Mouse (Mus musculus) frontal cortex, adult 2 months (tissue): ENCODE data around the gene Pde10a. TPM values are rescaled to one million over a fixed set of nuclear protein-coding genes. Genes with fewer than 3 reads are reported as not detected.

ENCODE experiments used
- DNase-seq, 2 experiments: peaks; one replicate each; pipeline ENCODE4 v3.0.0; 2022; ENCODE audit warnings: low spot score in 1 of 2; ENCODE audit errors: extremely low spot score in 1 of 2
- polyA plus RNA-seq: library from polyadenylated mRNA; depleted of rRNA; stranded (reverse); fragments of >200 nt; gene quantifications from 2 replicates; pipeline ENCODE4 v1.2.3, GENCODE M21; 2012

The Pde10a gene
- polyA plus RNA-seq, 1 experiment: 31.8 TPM

DNA sequence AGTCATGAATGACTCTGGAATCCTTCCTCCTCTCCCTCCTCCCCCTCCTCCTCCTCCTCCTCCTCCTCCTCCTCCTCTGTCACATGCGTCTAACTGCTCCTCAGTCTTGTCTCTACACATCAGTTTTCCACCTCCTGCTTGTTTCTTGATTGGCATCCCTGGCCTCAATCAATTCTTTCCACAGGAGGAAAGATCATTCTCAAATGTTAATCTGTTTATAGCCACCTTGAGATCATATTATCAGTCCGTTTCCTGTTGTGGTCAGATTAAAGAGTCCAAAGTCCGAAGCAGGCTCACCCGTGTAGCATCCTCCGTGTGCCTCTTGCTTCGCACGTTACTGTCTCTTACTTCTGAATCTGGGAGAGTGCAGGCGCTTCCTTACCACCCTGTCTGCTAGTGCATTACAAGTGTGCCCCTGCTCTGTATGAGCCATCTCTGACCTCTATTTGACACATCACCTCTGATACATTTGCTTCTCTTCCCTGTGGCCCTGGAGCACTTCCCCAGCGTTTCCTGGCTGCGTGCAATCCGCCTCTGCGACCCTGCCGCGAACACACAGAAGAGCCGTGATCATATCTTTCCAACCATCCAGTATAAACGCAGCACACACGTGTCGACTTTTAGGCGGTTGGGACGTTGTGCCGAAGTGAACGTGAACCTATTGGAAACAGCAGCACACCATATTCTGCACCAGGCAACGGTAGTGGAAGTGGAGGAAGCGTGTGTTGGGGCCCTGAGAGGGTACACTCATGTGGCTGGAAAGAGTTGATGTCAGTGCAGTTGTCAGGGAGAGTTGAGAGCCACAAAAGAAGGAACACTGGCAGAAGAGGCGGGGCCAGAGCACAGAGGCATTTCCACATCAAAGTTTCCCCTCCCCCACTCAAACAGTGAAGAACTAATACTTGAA is 342.4 kb downstream of the Pde10a start:
- no peak for DNase-seq

- DNase-seq: no peak
Measured at GRCm38 (mm10) chr17:8869287-8869686, 344.1 kb downstream of the Pde10a start.

DNA sequence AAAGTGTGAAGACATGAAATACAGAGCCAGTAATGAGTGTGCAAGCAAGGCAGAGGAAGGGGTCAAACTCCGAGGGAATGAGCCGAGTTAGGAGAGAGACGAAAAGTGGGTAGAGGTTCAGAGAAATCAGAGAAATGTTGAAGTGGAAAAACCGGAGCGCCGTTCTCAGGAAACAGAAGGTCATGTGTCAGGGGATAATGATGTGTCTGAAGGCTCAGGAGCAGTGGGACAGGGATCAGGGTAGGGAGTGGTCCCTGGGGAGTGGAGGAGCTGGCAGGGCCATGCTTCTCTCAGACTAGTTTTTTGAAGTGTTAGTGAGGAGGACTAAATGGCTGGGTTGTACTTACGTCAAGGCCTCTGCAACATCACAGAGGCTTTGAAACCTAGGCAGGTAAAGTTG is 345.7 kb downstream of the Pde10a start:
- no peak for DNase-seq

DNA sequence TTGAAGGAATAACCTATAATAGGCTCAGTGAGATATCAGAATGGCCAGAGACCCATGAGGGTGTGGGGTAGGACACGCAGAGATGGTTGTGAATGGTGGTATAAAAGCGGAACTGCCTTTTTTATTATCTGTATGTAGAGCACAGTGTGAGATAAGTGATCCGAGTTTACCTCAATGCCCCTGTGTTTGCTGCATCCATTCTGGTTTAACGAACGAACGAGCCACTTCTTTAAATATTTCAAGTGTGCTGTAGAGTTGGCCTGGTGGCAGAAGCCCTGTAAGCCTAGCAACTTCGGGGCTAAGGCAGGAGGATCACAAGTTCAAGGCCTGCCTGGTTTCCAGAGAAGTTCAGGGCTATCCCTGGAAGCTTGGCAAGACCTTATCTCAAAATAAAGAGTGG is 346.2 kb downstream of the Pde10a start:
- DNase-seq: no peak

DNA sequence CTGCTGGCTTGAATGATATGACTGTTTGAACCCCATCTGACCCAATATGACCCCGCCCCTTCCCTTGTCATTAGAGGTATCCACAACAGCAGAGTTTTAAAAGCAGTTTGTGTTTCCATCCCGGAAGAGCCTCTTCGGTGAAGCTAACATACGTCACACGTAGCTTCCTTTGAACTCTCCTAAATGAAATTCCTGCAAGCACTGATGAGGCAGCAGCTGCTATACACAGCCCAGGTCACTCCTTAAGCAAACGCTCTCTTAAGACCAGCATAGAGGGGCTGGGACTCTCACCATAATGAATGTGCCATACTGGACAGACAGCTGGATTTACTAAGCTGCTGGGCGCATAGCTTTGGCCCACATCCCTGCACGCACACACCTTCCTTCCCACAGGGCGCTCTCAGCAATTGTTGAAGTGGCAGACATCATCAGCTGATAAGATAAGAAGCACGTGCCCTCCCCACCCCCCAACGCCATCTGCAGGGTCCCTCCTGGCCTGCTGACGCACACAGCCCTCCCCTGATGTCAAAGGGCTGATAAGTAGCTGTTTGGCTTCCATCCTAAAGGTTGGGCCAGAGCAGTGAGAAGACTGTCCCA is 346.9 kb downstream of the Pde10a start:
- no peak for DNase-seq

GRCm38 (mm10) chr17:8872611-8873010 is 347.4 kb downstream of the Pde10a start:
- DNase-seq: no peak

GRCm38 (mm10) chr17:8878056-8878455 is 352.9 kb downstream of the Pde10a start:
- DNase-seq: no peak

GRCm38 (mm10) chr17:8881711-8882110 is 356.5 kb downstream of the Pde10a start:
- DNase-seq: no peak

DNA sequence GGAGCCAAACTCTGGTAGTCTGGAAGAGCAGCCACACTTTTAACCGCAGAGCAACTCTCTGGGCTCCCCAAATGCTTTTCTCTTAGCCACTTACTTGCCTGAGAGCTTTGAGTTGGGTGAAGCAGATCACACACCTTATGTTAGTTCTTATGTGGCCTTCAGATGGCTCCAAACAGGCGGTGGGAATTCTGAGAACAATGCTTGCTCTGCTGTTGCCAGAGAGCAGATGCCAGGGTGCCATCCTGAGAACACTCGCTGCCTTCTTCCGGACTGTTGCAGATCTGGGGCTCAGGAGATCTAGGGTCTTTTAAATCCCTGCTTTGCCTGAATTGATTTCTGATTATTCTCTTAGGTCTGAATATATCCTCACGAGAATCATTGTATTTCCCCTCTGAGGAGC is 359.5 kb downstream of the Pde10a start:
- no peak for DNase-seq

- no peak for DNase-seq
Measured at GRCm38 (mm10) chr17:8885830-8886229, 360.7 kb downstream of the Pde10a start.

GRCm38 (mm10) chr17:8888105-8888504 is 362.9 kb downstream of the Pde10a start:
- DNase-seq: no peak

DNA sequence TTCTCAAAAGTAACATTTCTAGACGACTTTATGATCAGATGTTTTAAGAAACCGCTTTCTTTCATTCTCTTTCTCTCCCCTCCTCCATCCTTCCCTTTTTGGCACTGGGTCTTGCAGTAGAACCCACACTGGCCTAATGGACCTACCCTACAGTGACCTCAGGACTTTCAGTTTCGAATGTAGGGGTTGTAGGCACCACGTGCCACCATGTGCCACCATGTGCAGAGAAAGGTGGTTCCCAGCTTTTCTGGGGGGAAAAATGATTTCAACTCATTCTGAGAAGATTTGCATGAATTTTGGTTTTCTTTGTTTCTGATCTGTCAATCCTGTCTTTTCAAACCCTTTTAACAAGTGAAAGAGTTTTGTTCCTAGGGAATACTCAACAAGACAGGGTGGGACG is 363.5 kb downstream of the Pde10a start:
- no peak for DNase-seq

- DNase-seq: no peak
Measured at GRCm38 (mm10) chr17:8892193-8892985, 367.2 kb downstream of the Pde10a start.

GRCm38 (mm10) chr17:8895991-8896390 is 370.8 kb downstream of the Pde10a start:
- DNase-seq: no peak

GRCm38 (mm10) chr17:8897749-8898148 is 372.6 kb downstream of the Pde10a start:
- no peak for DNase-seq

GRCm38 (mm10) chr17:8898221-8898620 is 373.0 kb downstream of the Pde10a start:
- no peak for DNase-seq

DNA sequence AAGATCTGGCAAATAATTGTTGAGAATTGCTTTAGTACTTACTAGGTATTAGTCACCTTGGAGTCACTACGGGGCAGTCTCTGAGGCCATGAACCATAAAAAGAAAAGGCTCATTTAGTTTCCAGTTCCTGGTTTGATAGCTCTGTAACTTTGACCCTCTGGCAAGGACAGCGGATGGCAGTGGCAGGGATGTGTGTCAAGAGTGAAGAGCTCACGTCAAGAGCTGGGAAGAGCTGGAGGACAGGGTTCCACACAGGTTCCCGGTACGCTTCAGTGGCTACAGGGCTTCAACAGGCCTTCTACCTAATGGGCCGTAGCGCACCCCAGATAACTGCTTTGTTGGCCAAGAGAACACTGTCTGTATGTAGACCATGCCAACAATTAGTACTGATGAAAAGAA is 374.0 kb downstream of the Pde10a start:
- no peak for DNase-seq

- no peak for DNase-seq
Measured at GRCm38 (mm10) chr17:8903555-8904283, 378.5 kb downstream of the Pde10a start.

DNA sequence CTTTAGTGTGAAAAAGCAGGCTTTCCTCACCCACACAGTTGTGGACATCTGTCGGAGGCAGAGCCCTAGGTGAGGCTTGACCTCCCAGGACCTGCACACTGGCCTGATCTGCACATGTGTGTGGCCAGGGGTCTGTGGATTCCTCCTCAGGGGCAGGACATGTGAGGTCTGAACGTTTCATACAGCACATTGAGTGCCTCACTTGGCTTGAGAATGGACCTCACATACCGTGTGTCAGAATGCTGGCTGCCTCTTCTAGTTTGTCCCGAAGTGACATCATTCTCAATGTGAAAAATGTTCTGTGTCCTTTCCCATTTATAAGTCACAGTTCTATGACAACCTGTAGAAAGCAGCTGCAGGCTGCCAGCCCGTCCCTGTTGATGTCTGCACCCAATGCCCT is 385.4 kb downstream of the Pde10a start:
- no peak for DNase-seq

DNA sequence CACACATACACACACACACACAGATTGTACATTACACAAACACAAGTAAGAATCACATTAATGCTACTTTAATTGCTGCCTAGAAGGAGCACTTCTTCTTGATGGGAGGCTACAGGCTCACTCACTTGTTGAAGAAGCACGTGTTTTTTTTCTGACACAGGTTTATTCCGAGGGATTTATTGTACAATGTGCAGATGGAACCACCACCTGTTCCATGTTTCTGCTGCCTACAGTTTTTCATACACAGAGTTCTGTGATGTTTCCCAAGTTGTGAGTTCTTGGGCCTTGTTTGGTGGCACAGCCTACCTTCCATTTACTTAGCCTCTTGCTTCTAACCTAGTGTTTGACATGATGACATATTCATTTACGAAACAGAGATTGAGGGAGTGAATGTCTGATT is 387.8 kb downstream of the Pde10a start:
- DNase-seq: no peak

- DNase-seq: no peak
Measured at GRCm38 (mm10) chr17:8915693-8916092, 390.5 kb downstream of the Pde10a start.
